Mouse (Mus musculus) liver, embryonic 11.5 days (tissue): ENCODE results near the gene Dppa4. TPM values are rescaled to one million over a fixed set of nuclear protein-coding genes. Genes with fewer than 3 reads are reported as not detected.

ENCODE experiments used
- ATAC-seq: fragments of 200-750 bp; cut with Nextera tagmentation; replicated peaks from 2 replicates; pipeline ENCODE4 v1.8.0; 2017; ENCODE audit warnings: moderate number of reproducible peaks, mild to moderate bottlenecking, moderate TSS enrichment, moderate library complexity; ENCODE audit not compliant: low FRiP score
- DNase-seq: peaks from one replicate; pipeline ENCODE4 v3.0.0-alpha.2; 2017; ENCODE audit warnings: low spot score
- H3K27ac ChIP-seq: fragments of 300-500 bp; sonication (generic); 2 replicates; pipeline ENCODE4 v1.5.1; 2014; ENCODE audit warnings: mild to moderate bottlenecking, low read depth, low read length, control low read depth
- H3K27me3 ChIP-seq: fragments of 300-500 bp; sonication (generic); replicated peaks from 2 replicates; pipeline ENCODE4 v1.6.1; 2014; ENCODE audit warnings: low read length, mixed read lengths; ENCODE audit not compliant: control insufficient read depth, insufficient read depth
- H3K36me3 ChIP-seq: fragments of 300-500 bp; sonication (generic); 2 replicates; pipeline ENCODE4 v1.6.1; 2014; ENCODE audit warnings: mild to moderate bottlenecking, low read length, moderate library complexity, mixed read lengths; ENCODE audit not compliant: control insufficient read depth, insufficient read depth
- H3K4me1 ChIP-seq: fragments of 300-500 bp; sonication (generic); replicated peaks from 2 replicates; pipeline ENCODE4 v1.6.1; 2014; ENCODE audit warnings: low read length, mixed read lengths; ENCODE audit not compliant: control insufficient read depth, insufficient read depth
- H3K4me2 ChIP-seq: fragments of 300-500 bp; sonication (generic); 2 replicates; pipeline ENCODE4 v1.6.1; 2014; ENCODE audit warnings: mild to moderate bottlenecking, control low read depth, moderate library complexity
- H3K4me3 ChIP-seq: fragments of 300-500 bp; sonication (generic); 2 replicates; pipeline ENCODE4 v1.5.1; 2014; ENCODE audit warnings: low read depth, low read length, control low read depth
- H3K9ac ChIP-seq: fragments of 300-500 bp; sonication (generic); 2 replicates; pipeline ENCODE4 v1.6.1; 2014; ENCODE audit warnings: low read depth, low read length, control low read depth
- H3K9me3 ChIP-seq: fragments of 300-500 bp; sonication (generic); 2 replicates; pipeline ENCODE4 v1.6.1; 2016; ENCODE audit warnings: low read length, inconsistent platforms, mixed read lengths; ENCODE audit not compliant: control insufficient read depth
- WGBS: fragments of 180-500 bp; shearing (Covaris S2); extraction: QIAGEN DNeasy Blood & Tissue Kit; methylation state at CpG from one replicate; pipeline ENCODE4 v1.1.7; 2014; 5-methylcytosine and 5-hydroxymethylcytosine counted together
- polyA plus RNA-seq: library from polyadenylated mRNA; unstranded; fragments of >200 nt; fragmentation: Nextera tagmentation; extraction: Ambion mirVana; gene quantifications from 2 replicates; pipeline ENCODE4 v1.2.1, GENCODE M21; 2014

The Dppa4 gene
- polyA plus RNA-seq, 1 experiment from 2014 or later = 0.30 TPM

- no peaks in the 10 kb centered on the region for H3K9me3 ChIP-seq
- H3K4me3 ChIP-seq = no peak overlapping the region
- DNase-seq (no peak), ATAC-seq (no peak)
- no peaks in the 10 kb centered on the region for H3K27me3 ChIP-seq
- H3K27ac ChIP-seq = no peak overlapping the region
- WGBS = 75% methylated on average over 12 of the region's 12 CpGs
- no peak overlapping the region for H3K4me2 ChIP-seq
- no peaks in the 10 kb centered on the region for H3K36me3 ChIP-seq
- H3K9ac ChIP-seq = no peak overlapping the region
- no peaks in the 10 kb centered on the region for H3K4me1 ChIP-seq
Measured at GRCm38 (mm10) chr16:48309912-48310630, 26.5 kb downstream of the Dppa4 start.

- H3K36me3 ChIP-seq = no peaks in the 10 kb centered on the region
- H3K27ac ChIP-seq = no peak overlapping the region
- no peaks in the 10 kb centered on the region for H3K27me3 ChIP-seq
- no peaks in the 10 kb centered on the region for H3K9me3 ChIP-seq
- ATAC-seq (no peak), DNase-seq (no peak)
- no peak overlapping the region for H3K4me2 ChIP-seq
- 81% methylated on average over 3 of the region's 3 CpGs for WGBS
- no peaks in the 10 kb centered on the region for H3K4me1 ChIP-seq
- H3K4me3 ChIP-seq = no peak overlapping the region
- no peak overlapping the region for H3K9ac ChIP-seq
Measured at GRCm38 (mm10) chr16:48315294-48315693, 31.8 kb downstream of the Dppa4 start.

GRCm38 (mm10) chr16:48320781-48321180, 37.2 kb downstream of the Dppa4 start:
- WGBS = 89% methylated on average over 6 of the region's 6 CpGs
- Histone ChIP-seq H3K4me2 (no peak overlapping the region), H3K27ac (no peak overlapping the region), H3K9me3 (no peaks in the 10 kb centered on the region), H3K36me3 (no peaks in the 10 kb centered on the region), H3K4me1 (no peaks in the 10 kb centered on the region), H3K9ac (no peak overlapping the region), H3K27me3 (no peaks in the 10 kb centered on the region), H3K4me3 (no peak overlapping the region)
- ATAC-seq (no peak), DNase-seq (no peak)

GRCm38 (mm10) chr16:48323133-48323532, 39.6 kb downstream of the Dppa4 start:
- H3K36me3 ChIP-seq = no peaks in the 10 kb centered on the region
- H3K27ac ChIP-seq = no peak overlapping the region
- ATAC-seq (no peak), DNase-seq (no peak)
- 71% methylated on average over 6 of the region's 6 CpGs for WGBS
- no peaks in the 10 kb centered on the region for H3K9me3 ChIP-seq
- no peak overlapping the region for H3K9ac ChIP-seq
- no peaks in the 10 kb centered on the region for H3K27me3 ChIP-seq
- no peak overlapping the region for H3K4me3 ChIP-seq
- H3K4me1 ChIP-seq = no peaks in the 10 kb centered on the region
- no peak overlapping the region for H3K4me2 ChIP-seq

- no peak overlapping the region for H3K4me2 ChIP-seq
- H3K27ac ChIP-seq = no peak overlapping the region
- no peaks in the 10 kb centered on the region for H3K27me3 ChIP-seq
- ATAC-seq (no peak), DNase-seq (no peak)
- 83% methylated on average over 8 of the region's 8 CpGs for WGBS
- H3K36me3 ChIP-seq = no peaks in the 10 kb centered on the region
- no peaks in the 10 kb centered on the region for H3K9me3 ChIP-seq
- no peak overlapping the region for H3K4me3 ChIP-seq
- H3K4me1 ChIP-seq = no peaks in the 10 kb centered on the region
- H3K9ac ChIP-seq = no peak overlapping the region
Measured at GRCm38 (mm10) chr16:48323602-48324345, 40.2 kb downstream of the Dppa4 start.

GRCm38 (mm10) chr16:48326903-48327302, 43.4 kb downstream of the Dppa4 start:
- no peaks in the 10 kb centered on the region for H3K9me3 ChIP-seq
- DNase-seq (no peak), ATAC-seq (no peak)
- no peak overlapping the region for H3K9ac ChIP-seq
- H3K4me2 ChIP-seq = no peak overlapping the region
- 56% methylated on average over 5 of the region's 5 CpGs for WGBS
- no peaks in the 10 kb centered on the region for H3K36me3 ChIP-seq
- H3K27me3 ChIP-seq = no peaks in the 10 kb centered on the region
- H3K27ac ChIP-seq = no peak overlapping the region
- no peaks in the 10 kb centered on the region for H3K4me1 ChIP-seq
- H3K4me3 ChIP-seq = no peak overlapping the region

- WGBS = 84% methylated on average over 2 of the region's 2 CpGs
Measured at GRCm38 (mm10) chr16:48328420-48328819, 44.9 kb downstream of the Dppa4 start.

GRCm38 (mm10) chr16:48331822-48332221, 48.3 kb downstream of the Dppa4 start:
- Histone ChIP-seq H3K4me3 (no peak overlapping the region), H3K4me2 (no peak overlapping the region), H3K9ac (no peak overlapping the region), H3K27me3 (no peaks in the 10 kb centered on the region), H3K36me3 (no peaks in the 10 kb centered on the region), H3K27ac (no peak overlapping the region), H3K4me1 (no peaks in the 10 kb centered on the region), H3K9me3 (no peaks in the 10 kb centered on the region)
- ATAC-seq = no peak; the same call in 1 of the 2 replicates
- WGBS = 81% methylated on average over 3 of the region's 3 CpGs
- no peak for DNase-seq

More at GRCm38 (mm10) chr16:48328420-48328819, 44.9 kb downstream of the Dppa4 start:
- Histone ChIP-seq H3K9ac (no peak overlapping the region), H3K4me3 (no peak overlapping the region), H3K4me2 (no peak overlapping the region), H3K4me1 (no peaks in the 10 kb centered on the region), H3K27ac (no peak overlapping the region), H3K36me3 (no peaks in the 10 kb centered on the region), H3K9me3 (no peaks in the 10 kb centered on the region), H3K27me3 (no peaks in the 10 kb centered on the region)
- no peak for DNase-seq
- ATAC-seq = no peak

GRCm38 (mm10) chr16:48335326-48335725, 51.8 kb downstream of the Dppa4 start:
- H3K9me3 ChIP-seq = no peaks in the 10 kb centered on the region

More at GRCm38 (mm10) chr16:48335326-48335725, 51.8 kb downstream of the Dppa4 start:
- Histone ChIP-seq H3K4me3 (no peak overlapping the region), H3K4me2 (no peak overlapping the region), H3K27me3 (no peaks in the 10 kb centered on the region), H3K9ac (no peak overlapping the region), H3K27ac (no peak overlapping the region), H3K4me1 (no peaks in the 10 kb centered on the region), H3K36me3 (no peaks in the 10 kb centered on the region)
- 74% methylated on average over 4 of the region's 4 CpGs for WGBS
- no peak for DNase-seq
- no peak for ATAC-seq
